Mouse (Mus musculus) liver, adult 2 months (tissue): ENCODE results near the gene Arhgef28.

Experiments used
- CTCF ChIP-seq: fragments of 200-500 bp; IDR thresholded peaks from 2 replicates; pipeline ENCODE4 v1.5.1; 2011; ENCODE audit warnings: low read depth, low read length, control low read depth
- POLR2A ChIP-seq: fragments of 200-500 bp; IDR thresholded peaks from 2 replicates; pipeline ENCODE4 v1.6.1; 2011; ENCODE audit warnings: low read length, control low read depth; ENCODE audit not compliant: insufficient read depth; ENCODE audit errors: extremely low read depth

GRCm38 (mm10) chr13:98184632-98185031, 21.6 kb downstream of the Arhgef28 start:
- TF ChIP-seq CTCF (no peak), POLR2A (no peak)
